Mouse (Mus musculus) leukemia stem cell, adult 10-12 weeks (primary cell): ENCODE results near the gene Srpk2. TPM values are rescaled to one million over a fixed set of nuclear protein-coding genes. Genes with fewer than 3 reads are reported as not detected.

Source experiments
- polyA plus RNA-seq: library from polyadenylated mRNA; stranded (reverse); fragments of >175 nt; gene quantifications from 2 replicates; pipeline ENCODE4 v1.2.3, GENCODE M21; 2012; ENCODE audit warnings: low replicate concordance

Gene Srpk2
- 2.3 and 2.6 TPM in 2 replicates for polyA plus RNA-seq

GRCm38 (mm10) chr5:23684517-23684916 lies at the start of gene Srpk2:
Gene Srpk2 (minus strand): TSS chr5:23684617.

Other genes starting within 250 kb of the Srpk2 start
- 3.4 and 9.2 TPM in 2 replicates for gene Pus7, start 99.1 kb upstream of the Srpk2 start, polyA plus RNA-seq
- 3.1 and 4.5 TPM in 2 replicates for gene Rint1, start 103.1 kb upstream of the Srpk2 start, polyA plus RNA-seq
- 1.1 and 4.0 TPM in 2 replicates for gene Tomm7, start 159.5 kb upstream of the Srpk2 start, polyA plus RNA-seq